Mouse (Mus musculus) cerebellum, postnatal 14 days (tissue): ENCODE results near the gene Fam187b.
A peak's percentile ranks its signal among the peaks of the same experiment; 100 is the strongest.

Source experiments
- DNase-seq, 2 experiments: peaks; one replicate each; pipeline ENCODE4 v3.0.0; 2021; ENCODE audit warnings: mixed read lengths in 2 of 2

The Fam187b gene

GRCm38 (mm10) chr7:31017104-31017901, 43.7 kb downstream of the Fam187b start:
- DNase-seq, result peak; percentile 49 to 64

DNA sequence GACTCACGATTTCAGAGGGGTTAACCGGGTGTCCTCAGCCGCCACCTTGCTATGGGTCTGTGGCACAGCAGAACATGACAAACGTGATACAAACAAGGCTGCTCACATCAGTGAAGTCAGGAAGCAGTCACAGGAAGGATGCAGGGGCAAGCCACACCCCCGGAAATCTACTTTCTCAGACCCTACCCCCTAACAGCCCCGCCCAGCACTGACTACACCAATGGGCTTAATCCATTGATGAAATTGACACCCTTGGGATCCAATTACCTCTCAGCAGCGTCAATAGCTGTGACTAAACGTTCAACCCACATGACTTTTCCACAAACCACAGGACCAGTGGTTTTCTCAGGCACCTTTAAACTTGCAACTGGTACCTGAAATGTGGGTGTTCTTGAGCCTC, 55.0 kb downstream of the Fam187b start:
- no peak for DNase-seq

DNA sequence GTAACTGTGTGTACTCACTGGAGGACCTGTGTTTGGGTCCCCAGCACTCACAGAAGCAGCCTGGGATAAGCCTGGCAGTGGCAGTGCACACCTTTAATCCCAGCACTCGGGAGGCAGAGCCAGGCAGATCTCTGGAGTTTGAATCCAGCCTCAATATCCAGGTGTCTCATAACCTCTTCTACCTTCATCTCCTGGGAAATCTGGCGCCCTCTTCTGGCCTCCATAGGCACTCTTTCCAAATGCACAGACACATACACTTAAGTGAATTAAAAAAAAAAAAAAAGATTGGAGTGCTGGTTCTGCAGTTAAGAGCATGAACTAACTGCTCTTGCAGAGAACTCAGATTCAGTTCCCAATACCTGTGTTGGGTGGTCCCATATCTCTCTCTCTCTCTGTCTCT, 57.1 kb downstream of the Fam187b start:
- DNase-seq, result peak in 1 of 2 experiments; percentile 48

- no peak for DNase-seq
These were observed 58.1 kb downstream of the Fam187b start for GRCm38 (mm10) chr7:31031731-31032130.

GRCm38 (mm10) chr7:31033409-31034165, 60.0 kb downstream of the Fam187b start:
- no peak for DNase-seq

DNA sequence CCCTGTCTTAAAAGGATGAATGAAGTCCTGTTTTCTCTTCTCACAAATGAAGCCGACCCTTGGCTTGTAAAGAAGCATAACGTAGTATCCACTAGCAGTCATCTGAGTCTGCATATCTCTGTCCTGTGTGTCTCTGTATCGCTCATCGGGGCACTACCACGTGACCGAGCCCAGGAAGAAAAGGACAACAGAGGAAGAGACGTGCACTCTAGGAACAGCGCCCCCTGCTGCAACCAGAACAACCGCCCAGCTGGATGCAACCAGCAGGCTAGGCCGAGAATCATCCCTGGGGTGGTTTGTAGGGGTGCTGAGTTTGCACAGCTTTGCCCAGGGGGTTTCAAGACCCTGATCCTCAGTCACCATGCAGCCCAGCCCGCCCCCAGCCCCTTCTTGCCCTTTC, 61.2 kb downstream of the Fam187b start:
- peak in 1 of 2 experiments; percentile 36 for DNase-seq

DNA sequence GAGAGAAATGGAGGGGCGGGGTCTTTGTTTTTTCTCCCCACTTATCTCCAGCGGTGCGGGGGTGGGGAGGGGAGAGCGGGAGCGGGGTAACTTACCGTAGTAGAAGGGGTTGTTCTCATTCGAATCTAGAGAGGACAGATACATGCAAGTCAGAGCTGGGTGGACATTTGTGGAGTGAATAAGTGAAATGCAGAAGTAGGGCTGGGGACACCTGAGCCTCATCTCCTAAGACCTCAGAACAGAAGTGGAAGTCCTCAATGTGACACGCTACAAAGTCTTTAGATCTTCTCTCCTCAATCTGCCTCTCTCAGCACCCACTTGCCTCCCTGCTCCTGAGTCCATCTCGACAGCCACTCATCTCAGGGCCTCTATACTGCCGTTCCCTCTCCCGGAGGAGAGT, 61.7 kb downstream of the Fam187b start:
- DNase-seq, result no peak

GRCm38 (mm10) chr7:31036917-31037316, 63.3 kb downstream of the Fam187b start:
- no peak for DNase-seq

DNA sequence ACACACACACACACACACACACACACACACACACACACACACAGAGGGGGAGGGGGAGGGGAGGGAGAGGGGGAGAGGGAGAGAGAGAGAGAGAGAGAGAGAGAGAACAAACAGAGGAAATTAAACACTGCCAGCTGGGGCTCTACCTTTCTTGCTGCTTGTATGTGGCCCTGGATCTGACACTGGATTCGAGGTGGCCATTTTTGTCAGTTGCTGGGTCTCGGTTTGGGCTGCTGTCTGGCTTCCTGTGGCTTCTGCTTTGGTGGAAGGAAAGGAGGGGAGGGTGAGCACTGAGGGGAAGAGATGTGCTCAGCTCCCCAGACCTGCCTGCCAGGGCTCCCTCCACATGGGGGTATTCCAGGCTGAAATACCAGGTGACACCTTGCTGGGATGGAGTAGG, 64.1 kb downstream of the Fam187b start:
- DNase-seq, result no peak

- no peak for DNase-seq
These were observed 65.4 kb downstream of the Fam187b start for GRCm38 (mm10) chr7:31039011-31039410.
